Mouse (Mus musculus): ENCODE results near the gene Prpf39.

DNA sequence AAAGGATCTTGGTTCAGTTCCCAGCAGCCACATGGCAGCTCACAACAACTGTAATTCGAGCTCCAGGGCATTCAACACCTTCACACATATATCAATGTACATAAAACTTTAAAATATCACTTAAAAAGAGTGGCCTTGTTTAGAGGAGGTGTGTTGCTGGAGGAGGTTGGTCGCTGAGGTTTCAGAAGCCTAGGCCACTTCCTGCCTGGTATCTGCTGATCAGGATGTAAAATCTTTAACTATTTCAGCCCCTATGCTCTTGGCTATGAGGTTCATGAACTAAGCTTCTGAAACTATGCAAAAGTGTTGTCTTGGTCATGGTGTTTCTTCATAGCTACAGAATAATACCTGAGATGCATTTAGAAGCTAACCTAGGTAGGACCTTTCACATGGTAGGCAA is 29.1 kb downstream of the Prpf39 start:
- no peak for TF ChIP-seq POLR2A (IDR thresholded peaks at IDR 0.05; ENCODE audit: insufficient read length, low read depth)
- no peak for TF ChIP-seq MYOG (IDR thresholded peaks at IDR 0.05; ENCODE audit: control insufficient read depth in 1 of 3, insufficient read depth in 1 of 3, insufficient read length in 2 of 3, low read depth in 2 of 3)
- no peak for TF ChIP-seq POLR2AphosphoS2 (IDR thresholded peaks at IDR 0.05; ENCODE audit: insufficient read length, low read depth)
- no peak for TF ChIP-seq E2F4 (IDR thresholded peaks at IDR 0.05; ENCODE audit: insufficient read depth)
- no peak for TF ChIP-seq CEBPB (IDR thresholded peaks at IDR 0.05; ENCODE audit: insufficient read depth, poor library complexity, severe bottlenecking)
- TF ChIP-seq MAX (IDR thresholded peaks at IDR 0.05; ENCODE audit: low read depth) = no peak
- TF ChIP-seq USF1 (IDR thresholded peaks at IDR 0.05; ENCODE audit: low read depth) = no peak
- TF ChIP-seq MYOD1 (IDR thresholded peaks at IDR 0.05; ENCODE audit: control insufficient read depth in 1 of 3, insufficient read length in 2 of 3, low read depth in 2 of 3) = no peak
- TF ChIP-seq TCF12 (IDR thresholded peaks at IDR 0.05; ENCODE audit: insufficient read depth, poor library complexity, severe bottlenecking) = no peak
- no peak for TF ChIP-seq REST (IDR thresholded peaks at IDR 0.05; ENCODE audit: insufficient read depth, insufficient read length)
